Comparison of ENCODE assay signal across 8 mouse cellular contexts in genomic region chr5:20470466-20470865, GRCm38 (mm10).
DNase-seq lines count a peak whose midpoint lies in the region; ATAC-seq and TF ChIP-seq lines count a peak whose summit lies in the region.
"Had no signal": no experiment of that assay in that cellular context is flagged by ENCODE, and none has a peak within 500 bp of the region (broad histone marks: within the 10 kb centered on the region; RNA-seq: fewer than 3 reads in every experiment).

No protein-coding gene starts in this region.

- ATAC-seq in liver, embryonic 14.5 days (ENCODE audit: insufficient read depth), result no peak

- DNase-seq in layer of hippocampus, adult 2 months (ENCODE audit: low spot score in 2 of 2), result no peak
- no peak for DNase-seq in layer of hippocampus, adult 18-20 months (ENCODE audit: low spot score in 2 of 2)
- DNase-seq in brain, embryonic 14.5 days (ENCODE audit: low read depth), result no peak
- no peak for DNase-seq in liver, embryonic 14.5 days (ENCODE audit: low read depth in 3 of 3, low spot score in 3 of 3)
- peak; percentile 70 for DNase-seq in splenic B cell, adult 2 months (ENCODE audit: low read depth, low spot score)
- DNase-seq in left cerebral cortex, adult 18-20 months (ENCODE audit: low spot score in 2 of 2), result no peak

- no peaks in the 10 kb centered on the region for H3K27me3 ChIP-seq in ES-Bruce4 (ENCODE audit: control insufficient read depth, insufficient read depth, low read length, poor library complexity, severe bottlenecking)
- H3K27me3 ChIP-seq in liver, embryonic 14.5 days (ENCODE audit: control insufficient read depth, insufficient read depth, low read length), result no peaks in the 10 kb centered on the region
- no peaks in the 10 kb centered on the region for H3K27me3 ChIP-seq in splenic B cell, adult 2 months (ENCODE audit: control insufficient read depth, insufficient read depth, low read length, poor library complexity, severe bottlenecking)
- H3K27me3 ChIP-seq: megakaryocyte, embryonic 14.5 days had no signal

- TF ChIP-seq CTCF in layer of hippocampus, adult 2 months (conservative IDR thresholded peaks at IDR 0.05), result peak; percentile 66
- peak; percentile 73 for TF ChIP-seq CTCF in ES-Bruce4 (IDR thresholded peaks at IDR 0.05; ENCODE audit: low read depth, low read length)
- peak; percentile 39; the same call in 1 of the 2 replicates for TF ChIP-seq CTCF in brain, embryonic 14.5 days (IDR thresholded peaks at IDR 0.05; ENCODE audit: borderline replicate concordance, extremely low read depth, insufficient read depth, insufficient read length)
- peak; percentile 85 for TF ChIP-seq CTCF in liver, embryonic 14.5 days (IDR thresholded peaks at IDR 0.05; ENCODE audit: low read depth)

- H3K4me1 ChIP-seq in ES-Bruce4 (ENCODE audit: control insufficient read depth, insufficient read depth, low read length), result peaks cover 1% of the 10 kb centered on the region
- H3K4me1 ChIP-seq in liver, embryonic 14.5 days (replicated peaks; ENCODE audit: control insufficient read depth in 2 of 2, insufficient read depth in 2 of 2, low read length in 1 of 2), result no peaks in the 10 kb centered on the region
- H3K4me1 ChIP-seq: megakaryocyte, embryonic 14.5 days had no signal

- H3K27ac ChIP-seq in layer of hippocampus, adult 2 months, result no peak overlapping the region
- no peak overlapping the region for H3K27ac ChIP-seq in ES-Bruce4 (ENCODE audit: insufficient read depth, low read length)
- no peak overlapping the region for H3K27ac ChIP-seq in liver, embryonic 14.5 days

- peaks cover 14% of the 10 kb centered on the region for H3K9me3 ChIP-seq in ES-Bruce4 (replicated peaks; ENCODE audit: control insufficient read depth, insufficient read depth, low read length, poor library complexity, severe bottlenecking)
- H3K9me3 ChIP-seq in liver, embryonic 14.5 days (ENCODE audit: control insufficient read depth, low read length), result no peaks in the 10 kb centered on the region

- H3K36me3 ChIP-seq in ES-Bruce4 (ENCODE audit: control insufficient read depth, insufficient read depth, low read length, poor library complexity, severe bottlenecking), result no peaks in the 10 kb centered on the region
- no peaks in the 10 kb centered on the region for H3K36me3 ChIP-seq in liver, embryonic 14.5 days (replicated peaks; ENCODE audit: control insufficient read depth, insufficient read depth, low read depth)
- H3K36me3 ChIP-seq in splenic B cell, adult 2 months (ENCODE audit: control insufficient read depth, insufficient read depth, low read length, poor library complexity, severe bottlenecking), result no peaks in the 10 kb centered on the region

- TF ChIP-seq POLR2A in ES-Bruce4 (IDR thresholded peaks at IDR 0.05; ENCODE audit: insufficient read depth, low read length), result no peak
- no peak for TF ChIP-seq POLR2A in brain, embryonic 14.5 days (IDR thresholded peaks at IDR 0.05; ENCODE audit: borderline replicate concordance, extremely low read depth, insufficient read depth, insufficient read length, poor library complexity, severe bottlenecking)

- no peak overlapping the region for H3K4me3 ChIP-seq in layer of hippocampus, adult 2 months
- no peak overlapping the region for H3K4me3 ChIP-seq in ES-Bruce4 (ENCODE audit: low read depth, low read length)
- H3K4me3 ChIP-seq in liver, embryonic 14.5 days (ENCODE audit: insufficient read depth in 1 of 2, low read depth in 2 of 2, low read length in 2 of 2), result no peak overlapping the region
- H3K4me3 ChIP-seq: megakaryocyte, embryonic 14.5 days had no signal

- no peak for TF ChIP-seq EP300 in ES-Bruce4 (IDR thresholded peaks at IDR 0.05; ENCODE audit: insufficient read depth, low read depth, low read length)
- no peak for TF ChIP-seq EP300 in liver, embryonic 14.5 days (IDR thresholded peaks at IDR 0.05; ENCODE audit: low read depth)

- no peak overlapping the region for H3K4me2 ChIP-seq in liver, embryonic 14.5 days (ENCODE audit: low read depth)

- H3K9ac ChIP-seq in ES-Bruce4 (ENCODE audit: low read depth, poor library complexity, severe bottlenecking), result no peak overlapping the region
- no peak overlapping the region for H3K9ac ChIP-seq in liver, embryonic 14.5 days (replicated peaks)
